Mouse (Mus musculus) kidney, embryonic 14.5 days (tissue): ENCODE measurements around the gene Elovl4. TPM values are rescaled to one million over a fixed set of nuclear protein-coding genes. Genes with fewer than 3 reads are reported as not detected.

Experiments used
- ATAC-seq: fragments of 200-750 bp; cut with Nextera tagmentation; 2 replicates; pipeline ENCODE4 v1.8.0; 2017; ENCODE audit warnings: moderate number of reproducible peaks, mild to moderate bottlenecking, moderate TSS enrichment, moderate library complexity; ENCODE audit not compliant: low FRiP score, low TSS enrichment
- H3K27ac ChIP-seq: fragments of 300-500 bp; sonication (generic); 2 replicates; pipeline ENCODE4 v1.5.1; 2014; ENCODE audit warnings: low read depth, mild to moderate bottlenecking, low read length, moderate library complexity, mixed read lengths
- H3K27me3 ChIP-seq: fragments of 300-500 bp; sonication (generic); 2 replicates; pipeline ENCODE4 v1.6.1; 2014; ENCODE audit warnings: mild to moderate bottlenecking, low read length; ENCODE audit not compliant: control insufficient read depth, insufficient read depth
- H3K36me3 ChIP-seq: fragments of 300-500 bp; sonication (generic); 2 replicates; pipeline ENCODE4 v1.6.1; 2014; ENCODE audit warnings: low read length, mixed read lengths; ENCODE audit not compliant: control insufficient read depth, insufficient read depth
- H3K4me1 ChIP-seq: fragments of 300-500 bp; sonication (generic); 2 replicates; pipeline ENCODE4 v1.6.1; 2014; ENCODE audit warnings: low read length, mixed read lengths; ENCODE audit not compliant: control insufficient read depth, insufficient read depth
- H3K4me2 ChIP-seq: fragments of 300-500 bp; sonication (generic); replicated peaks from 2 replicates; pipeline ENCODE4 v1.6.1; 2014; ENCODE audit warnings: low read depth, mild to moderate bottlenecking, low read length
- H3K4me3 ChIP-seq: fragments of 300-500 bp; sonication (generic); 2 replicates; pipeline ENCODE4 v1.5.1; 2014; ENCODE audit warnings: mild to moderate bottlenecking, low read length
- H3K9ac ChIP-seq: fragments of 300-500 bp; sonication (generic); 2 replicates; pipeline ENCODE4 v1.6.1; 2014; ENCODE audit warnings: low read depth, mild to moderate bottlenecking, low read length, moderate library complexity
- H3K9me3 ChIP-seq: fragments of 300-500 bp; sonication (generic); 2 replicates; pipeline ENCODE4 v1.6.1; 2016; ENCODE audit warnings: low read length; ENCODE audit not compliant: control insufficient read depth
- WGBS: fragments of 180-500 bp; shearing (Covaris S2); extraction: QIAGEN DNeasy Blood & Tissue Kit; methylation state at CpG from one replicate; pipeline ENCODE4 v1.1.7; 2014; 5-methylcytosine and 5-hydroxymethylcytosine counted together
- polyA plus RNA-seq: library from polyadenylated mRNA; unstranded; fragments of >200 nt; fragmentation: Nextera tagmentation; extraction: Ambion mirVana; gene quantifications from 2 replicates; pipeline ENCODE4 v1.2.1, GENCODE M21; 2014

Elovl4 gene
- polyA plus RNA-seq, 1 experiment from 2014 or later = 8.7 TPM

DNA sequence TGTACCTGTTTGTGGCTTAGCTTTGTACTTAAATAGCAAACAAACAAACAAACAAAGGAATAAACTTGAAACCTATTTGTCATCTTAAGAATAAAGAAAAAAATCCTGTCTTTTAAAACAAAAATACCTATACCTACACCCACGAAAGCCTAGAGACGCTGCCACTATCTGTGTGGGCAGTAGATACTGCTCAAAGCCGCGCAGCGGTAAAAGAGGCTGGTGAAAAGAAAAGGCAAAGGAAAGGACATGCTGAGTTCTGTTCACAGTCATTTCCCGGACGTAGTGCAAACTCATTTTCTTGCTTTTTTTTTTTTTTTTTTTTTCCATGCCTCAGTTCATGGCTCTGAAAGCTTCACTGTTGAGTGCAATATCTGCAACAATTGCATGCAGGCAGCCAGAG, 13.1 kb upstream of the Elovl4 start:
- no peaks in the 10 kb centered on the region for H3K9me3 ChIP-seq
- no peaks in the 10 kb centered on the region for H3K36me3 ChIP-seq
- no peak overlapping the region for H3K27ac ChIP-seq
- no peak overlapping the region for H3K4me2 ChIP-seq
- no peaks in the 10 kb centered on the region for H3K4me1 ChIP-seq
- 88% methylated on average over 7 of the region's 7 CpGs for WGBS
- no peaks in the 10 kb centered on the region for H3K27me3 ChIP-seq
- ATAC-seq = no peak
- no peak overlapping the region for H3K4me3 ChIP-seq
- no peak overlapping the region for H3K9ac ChIP-seq

DNA sequence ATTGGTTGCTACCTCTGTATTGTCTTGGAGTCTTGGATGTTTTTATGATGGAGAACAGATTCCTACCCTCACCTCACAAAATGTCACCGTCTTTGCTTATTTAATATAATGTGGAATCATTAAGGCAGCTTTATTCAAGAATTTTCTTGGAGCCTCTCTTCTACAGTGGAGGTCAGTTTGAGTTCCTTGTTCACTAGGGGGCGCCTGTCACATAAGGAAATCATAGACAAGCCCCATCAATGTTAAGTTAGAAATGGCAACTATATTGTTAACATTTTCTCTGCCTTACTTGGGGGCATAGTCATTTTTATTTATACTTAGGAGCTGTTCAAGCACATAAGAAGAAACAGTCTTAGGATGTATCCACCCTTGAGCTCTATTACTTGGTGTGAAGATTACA, 1.5 kb upstream of the Elovl4 start:
- no peak for ATAC-seq
- Histone ChIP-seq H3K4me1 (no peaks in the 10 kb centered on the region), H3K9me3 (no peaks in the 10 kb centered on the region), H3K4me2 (no peak overlapping the region), H3K27ac (no peak overlapping the region), H3K27me3 (peaks cover 6% of the 10 kb centered on the region), H3K9ac (no peak overlapping the region), H3K36me3 (no peaks in the 10 kb centered on the region), H3K4me3 (no peak overlapping the region)
- 10% methylated on average over 2 of the region's 2 CpGs for WGBS

DNA sequence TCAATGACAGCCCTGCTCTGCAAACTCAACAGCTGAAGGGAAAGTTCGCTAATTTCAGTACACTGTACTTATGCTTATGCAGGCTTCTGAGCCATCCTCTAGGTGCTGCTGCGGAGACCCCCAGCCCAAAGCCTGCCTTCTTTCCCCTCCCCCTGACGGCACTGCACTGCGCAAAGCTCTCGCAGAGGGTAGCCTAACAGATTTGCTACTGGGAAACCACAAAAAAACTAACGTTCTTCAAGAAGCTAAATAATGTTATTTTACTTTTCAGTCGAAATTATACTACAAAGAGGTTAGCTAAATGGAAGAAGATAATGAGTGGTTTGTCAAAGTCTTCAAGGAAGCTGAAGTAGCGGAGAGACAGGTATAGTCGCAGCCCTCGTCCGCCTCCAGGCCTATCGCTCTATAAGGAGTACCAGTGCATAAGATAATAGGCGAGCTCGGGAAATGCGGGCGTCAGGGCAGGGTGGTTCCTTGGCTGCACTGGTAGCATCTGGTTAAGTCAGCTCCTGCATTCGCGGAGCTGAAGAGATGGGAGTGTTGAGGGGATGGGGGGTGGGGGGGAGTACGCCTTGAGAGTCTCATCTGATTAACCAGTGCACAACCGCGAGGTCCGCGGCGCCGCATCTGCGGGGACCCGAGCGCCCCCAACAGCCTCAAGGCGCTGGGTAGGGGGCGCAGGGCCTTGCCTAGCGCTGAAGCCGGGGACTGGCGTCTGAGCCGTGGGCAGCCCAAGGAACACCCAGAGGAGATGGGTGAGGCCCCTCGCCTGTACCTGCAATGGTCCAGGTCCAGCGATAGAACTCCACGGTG, 707 bp downstream of the Elovl4 start:
- Histone ChIP-seq H3K27me3 (peaks cover 6% of the 10 kb centered on the region), H3K4me1 (no peaks in the 10 kb centered on the region), H3K27ac (0 out of 2 replicates have a peak overlapping the region, but pooled peaks have one; percentile 55), H3K4me2 (peak overlapping the region; percentile 98), H3K9me3 (no peaks in the 10 kb centered on the region), H3K9ac (peak overlapping the region; percentile 63), H3K36me3 (no peaks in the 10 kb centered on the region), H3K4me3 (peak overlapping the region; percentile 62)
- peak; percentile 86 for ATAC-seq
- WGBS = under 1% methylated on average over 37 of the region's 37 CpGs

DNA sequence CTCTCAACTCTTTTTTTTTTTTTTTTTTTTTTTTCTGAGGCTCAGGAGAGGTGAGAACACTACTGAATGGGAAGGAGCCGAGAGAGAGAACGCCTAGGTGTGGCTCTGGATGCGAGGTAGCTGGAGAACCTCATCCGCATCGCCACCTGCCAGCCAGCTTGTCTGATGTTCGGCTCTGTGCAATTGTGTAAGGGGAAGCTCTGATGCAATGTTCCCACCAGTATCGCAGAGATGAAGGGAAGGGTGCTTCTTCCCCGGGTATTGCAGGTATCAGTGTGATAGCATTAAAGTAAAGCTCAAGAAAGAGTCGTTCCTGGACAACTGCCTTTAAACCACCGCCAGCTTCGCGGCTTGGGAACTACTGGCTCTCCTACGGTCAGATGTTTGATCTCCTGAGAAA, 1.7 kb downstream of the Elovl4 start:
- Histone ChIP-seq H3K27me3 (peaks cover 6% of the 10 kb centered on the region), H3K4me1 (no peaks in the 10 kb centered on the region), H3K4me3 (no peak overlapping the region), H3K36me3 (no peaks in the 10 kb centered on the region), H3K27ac (no peak overlapping the region), H3K9ac (peak overlapping the region; percentile 12; the same call in 1 of the 2 replicates), H3K4me2 (peak overlapping the region; percentile 98; the same call in 1 of the 2 replicates), H3K9me3 (no peaks in the 10 kb centered on the region)
- 59% methylated on average over 13 of the region's 13 CpGs for WGBS
- ATAC-seq = no peak

DNA sequence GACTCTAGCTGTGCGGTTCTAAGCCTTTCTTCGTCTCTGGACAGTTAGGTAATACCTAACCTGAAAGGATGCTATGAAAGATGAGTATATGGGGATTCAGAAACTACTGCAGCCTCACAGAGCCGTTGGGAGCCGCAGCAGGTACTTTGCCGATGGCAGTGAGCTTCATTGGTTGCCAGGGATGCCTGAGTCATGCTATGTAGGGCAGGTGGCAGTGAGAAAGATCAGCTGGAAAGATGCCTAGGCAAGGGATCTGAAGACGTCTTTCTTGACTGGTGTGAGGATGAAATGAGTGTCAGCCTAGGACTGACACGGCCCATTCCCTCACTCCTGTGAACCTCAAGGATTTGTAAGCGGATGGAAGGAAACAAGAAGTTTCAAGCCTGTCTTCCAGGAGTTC, 8.2 kb downstream of the Elovl4 start:
- Histone ChIP-seq H3K27ac (no peak overlapping the region), H3K4me3 (no peak overlapping the region), H3K36me3 (no peaks in the 10 kb centered on the region), H3K27me3 (no peaks in the 10 kb centered on the region), H3K4me1 (no peaks in the 10 kb centered on the region), H3K9ac (no peak overlapping the region), H3K9me3 (no peaks in the 10 kb centered on the region), H3K4me2 (no peak overlapping the region)
- ATAC-seq = no peak
- WGBS = 88% methylated on average over 8 of the region's 8 CpGs

DNA sequence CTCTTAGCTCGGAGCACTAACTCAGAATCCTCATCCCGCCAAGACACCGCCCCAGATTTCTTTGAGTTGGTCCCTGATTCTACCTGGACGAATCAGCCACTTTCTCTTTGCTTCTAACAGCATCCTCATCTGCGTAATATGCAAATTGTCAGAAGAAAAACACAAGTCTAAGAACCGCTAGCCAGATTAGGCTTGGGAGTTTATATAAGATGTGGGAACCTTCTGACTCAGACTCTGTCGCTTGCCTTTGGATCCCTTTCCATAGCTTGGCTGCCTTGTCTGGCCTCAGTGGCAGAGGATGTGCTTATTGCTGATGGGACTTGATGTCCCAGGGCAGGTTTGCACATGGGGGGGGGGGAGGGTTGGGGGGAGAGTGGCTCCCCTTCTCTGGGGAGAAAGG, 9.2 kb downstream of the Elovl4 start:
- Histone ChIP-seq H3K36me3 (no peaks in the 10 kb centered on the region), H3K4me2 (no peak overlapping the region), H3K9me3 (no peaks in the 10 kb centered on the region), H3K4me1 (no peaks in the 10 kb centered on the region), H3K4me3 (no peak overlapping the region), H3K9ac (no peak overlapping the region), H3K27me3 (no peaks in the 10 kb centered on the region), H3K27ac (no peak overlapping the region)
- 90% methylated on average over 7 of the region's 7 CpGs for WGBS
- no peak for ATAC-seq

DNA sequence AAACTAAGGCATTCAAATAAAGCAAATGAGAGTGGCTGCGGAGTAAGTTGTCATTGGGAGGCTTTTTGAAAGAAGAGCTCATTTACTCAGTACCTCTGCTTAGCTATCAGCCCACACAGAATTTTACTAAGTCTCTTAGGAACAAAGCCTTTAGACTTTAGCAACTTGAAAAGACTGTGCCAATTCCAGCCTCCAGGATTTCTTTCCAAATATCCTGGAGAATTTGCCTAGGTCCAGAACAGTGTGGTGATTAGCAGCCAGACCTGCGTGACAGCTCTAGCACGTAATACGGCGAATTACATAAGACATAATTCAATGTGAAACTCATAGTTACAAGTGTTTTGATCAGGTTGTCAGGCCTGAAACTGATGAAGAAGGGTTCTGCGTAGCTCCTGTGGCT, 16.8 kb downstream of the Elovl4 start:
- H3K4me3 ChIP-seq = no peak overlapping the region

DNA sequence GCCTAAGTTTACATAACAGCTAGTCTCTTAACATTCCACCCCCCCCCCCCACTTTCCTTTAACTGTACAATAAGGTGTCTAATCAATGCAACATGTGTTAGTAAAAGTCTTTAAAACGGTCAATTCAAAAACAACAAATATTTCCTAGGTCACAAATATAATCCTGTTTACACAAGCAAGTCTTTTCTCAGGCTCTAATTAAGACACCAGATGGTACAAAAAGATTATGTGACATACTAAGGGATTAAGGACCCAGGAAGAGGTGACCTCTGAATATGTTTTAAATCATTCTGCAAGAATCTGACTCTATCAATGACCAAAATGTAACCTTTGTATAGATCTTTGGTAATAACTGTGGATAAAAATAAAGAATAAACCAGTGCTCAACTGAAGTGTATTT, 20.6 kb downstream of the Elovl4 start:
- no peaks in the 10 kb centered on the region for H3K27me3 ChIP-seq
- no peak overlapping the region for H3K4me2 ChIP-seq
- no peak overlapping the region for H3K27ac ChIP-seq
- no peak overlapping the region for H3K9ac ChIP-seq
- H3K36me3 ChIP-seq = no peaks in the 10 kb centered on the region
- no peak for ATAC-seq
- H3K9me3 ChIP-seq = no peaks in the 10 kb centered on the region
- no peaks in the 10 kb centered on the region for H3K4me1 ChIP-seq
- H3K4me3 ChIP-seq = no peak overlapping the region
- WGBS = 69% methylated on average over 1 of the region's 1 CpGs

More for the DNA sequence above, 16.8 kb downstream of the Elovl4 start:
- no peaks in the 10 kb centered on the region for H3K4me1 ChIP-seq
- H3K27ac ChIP-seq = no peak overlapping the region
- no peak overlapping the region for H3K4me2 ChIP-seq
- ATAC-seq = no peak
- no peaks in the 10 kb centered on the region for H3K27me3 ChIP-seq
- no peaks in the 10 kb centered on the region for H3K36me3 ChIP-seq
- WGBS = 96% methylated on average over 6 of the region's 6 CpGs
- no peaks in the 10 kb centered on the region for H3K9me3 ChIP-seq
- no peak overlapping the region for H3K9ac ChIP-seq

DNA sequence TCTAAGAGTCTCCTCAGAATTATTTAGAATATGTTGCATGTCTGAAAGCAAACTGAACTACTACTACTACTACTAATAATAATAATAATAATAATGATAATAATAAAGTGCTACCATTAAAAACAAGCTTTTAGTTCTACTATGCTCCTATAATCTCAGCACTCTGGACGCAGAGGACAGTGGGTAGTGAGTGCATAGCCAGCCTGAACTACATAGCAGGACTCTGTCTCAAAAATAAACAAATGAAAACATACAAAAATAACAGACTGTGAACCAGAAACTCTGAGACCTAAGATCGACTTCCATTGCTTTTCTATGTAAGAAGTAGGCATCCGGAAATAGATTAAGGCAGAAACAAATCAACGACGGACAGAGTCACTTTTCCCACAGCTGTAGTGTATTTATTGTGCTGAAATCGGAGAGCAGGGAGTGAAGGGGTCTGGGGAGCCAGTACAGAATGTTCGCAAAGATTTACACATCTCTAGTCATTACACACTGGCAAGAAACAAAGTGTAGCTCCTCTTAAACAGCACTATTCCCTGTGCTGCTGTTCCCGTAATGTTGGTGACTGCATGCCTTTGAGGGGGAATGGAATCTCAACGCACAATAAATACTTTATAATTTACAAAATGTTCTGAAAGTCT, 27.6 kb downstream of the Elovl4 start:
- ATAC-seq = peak; percentile 78
- Histone ChIP-seq H3K36me3 (no peaks in the 10 kb centered on the region), H3K4me1 (no peaks in the 10 kb centered on the region), H3K4me2 (no peak overlapping the region), H3K27me3 (no peaks in the 10 kb centered on the region), H3K9me3 (no peaks in the 10 kb centered on the region), H3K27ac (no peak overlapping the region), H3K9ac (no peak overlapping the region), H3K4me3 (no peak overlapping the region)
- WGBS = 28% methylated on average over 9 of the region's 9 CpGs
